Mouse (Mus musculus): ENCODE data around the gene Dnah6. TPM values are rescaled to one million over a fixed set of nuclear protein-coding genes. Genes with fewer than 3 reads are reported as not detected.

Dnah6 gene
- polyA plus RNA-seq, 1 experiment from 2014 or later = 0.23 TPM

- H3K4me2 ChIP-seq (ENCODE audit: low read length) = no peak overlapping the region
- H3K4me1 ChIP-seq (replicated peaks; ENCODE audit: control insufficient read depth, insufficient read depth, low read length) = no peaks in the 10 kb centered on the region
Observed at GRCm38 (mm10) chr6:72981124-72981651, 240.3 kb downstream of the Dnah6 start.

GRCm38 (mm10) chr6:72976866-72977265 is 244.6 kb downstream of the Dnah6 start:
- Histone ChIP-seq H3K27me3 (replicated peaks; ENCODE audit: control insufficient read depth, insufficient read depth, low read length) (no peaks in the 10 kb centered on the region), H3K9ac (replicated peaks; ENCODE audit: low read depth, low read length) (no peak overlapping the region), H3K4me2 (ENCODE audit: low read length) (no peak overlapping the region), H3K4me1 (replicated peaks; ENCODE audit: control insufficient read depth, insufficient read depth, low read length) (no peaks in the 10 kb centered on the region), H3K36me3 (ENCODE audit: control insufficient read depth, insufficient read depth) (no peaks in the 10 kb centered on the region), H3K4me3 (replicated peaks; ENCODE audit: low read length) (no peak overlapping the region), H3K9me3 (ENCODE audit: control insufficient read depth, low read length) (no peaks in the 10 kb centered on the region), H3K27ac (ENCODE audit: low read length) (no peak overlapping the region)
- ATAC-seq = no peak
- WGBS = 93% methylated on average over 2 of the region's 2 CpGs

More at GRCm38 (mm10) chr6:72981124-72981651, 240.3 kb downstream of the Dnah6 start:
- no peak for ATAC-seq
- no peaks in the 10 kb centered on the region for H3K36me3 ChIP-seq (ENCODE audit: control insufficient read depth, insufficient read depth)
- no peak overlapping the region for H3K4me3 ChIP-seq (replicated peaks; ENCODE audit: low read length)
- no peak overlapping the region for H3K27ac ChIP-seq (ENCODE audit: low read length)
- no peak overlapping the region for H3K9ac ChIP-seq (replicated peaks; ENCODE audit: low read depth, low read length)
- WGBS = 51% methylated on average over 9 of the region's 9 CpGs
- H3K9me3 ChIP-seq (ENCODE audit: control insufficient read depth, low read length) = no peaks in the 10 kb centered on the region
- H3K27me3 ChIP-seq (replicated peaks; ENCODE audit: control insufficient read depth, insufficient read depth, low read length) = no peaks in the 10 kb centered on the region

- no peaks in the 10 kb centered on the region for H3K4me1 ChIP-seq (replicated peaks; ENCODE audit: control insufficient read depth, insufficient read depth, low read length)
- H3K27ac ChIP-seq (ENCODE audit: low read length) = no peak overlapping the region
- H3K9ac ChIP-seq (replicated peaks; ENCODE audit: low read depth, low read length) = no peak overlapping the region
- no peak overlapping the region for H3K4me2 ChIP-seq (ENCODE audit: low read length)
- ATAC-seq = no peak
- no peaks in the 10 kb centered on the region for H3K27me3 ChIP-seq (replicated peaks; ENCODE audit: control insufficient read depth, insufficient read depth, low read length)
- H3K9me3 ChIP-seq (ENCODE audit: control insufficient read depth, low read length) = no peaks in the 10 kb centered on the region
- 79% methylated on average over 3 of the region's 3 CpGs for WGBS
- no peak overlapping the region for H3K4me3 ChIP-seq (replicated peaks; ENCODE audit: low read length)
- no peaks in the 10 kb centered on the region for H3K36me3 ChIP-seq (ENCODE audit: control insufficient read depth, insufficient read depth)
Observed at GRCm38 (mm10) chr6:72971074-72971473, 250.4 kb downstream of the Dnah6 start.

- no peaks in the 10 kb centered on the region for H3K27me3 ChIP-seq (replicated peaks; ENCODE audit: control insufficient read depth, insufficient read depth, low read length)
Observed at GRCm38 (mm10) chr6:72969787-72970186, 251.7 kb downstream of the Dnah6 start.

More at GRCm38 (mm10) chr6:72969787-72970186, 251.7 kb downstream of the Dnah6 start:
- no peaks in the 10 kb centered on the region for H3K4me1 ChIP-seq (replicated peaks; ENCODE audit: control insufficient read depth, insufficient read depth, low read length)
- no peaks in the 10 kb centered on the region for H3K36me3 ChIP-seq (ENCODE audit: control insufficient read depth, insufficient read depth)
- WGBS = 57% methylated on average over 3 of the region's 3 CpGs
- no peak for ATAC-seq
- H3K4me2 ChIP-seq (ENCODE audit: low read length) = no peak overlapping the region
- no peak overlapping the region for H3K9ac ChIP-seq (replicated peaks; ENCODE audit: low read depth, low read length)
- H3K9me3 ChIP-seq (ENCODE audit: control insufficient read depth, low read length) = no peaks in the 10 kb centered on the region
- H3K4me3 ChIP-seq (replicated peaks; ENCODE audit: low read length) = no peak overlapping the region
- H3K27ac ChIP-seq (ENCODE audit: low read length) = no peak overlapping the region

Other genes starting within 250 kb of the Dnah6 start
- gene Suclg1, start 26.7 kb upstream of the Dnah6 start, polyA plus RNA-seq (2015; fragmentation: Nextera tagmentation; extraction: Ambion mirVana) = 132 and 134 TPM in 2 replicates
- not detected in 2 replicates for gene 4931417E11Rik, start 248.0 kb upstream of the Dnah6 start, polyA plus RNA-seq (2015; fragmentation: Nextera tagmentation; extraction: Ambion mirVana)

Data from forebrain, embryonic 16.5 days (tissue).